Mouse (Mus musculus): ENCODE data around the gene H2-M5.
"Not testable (repeated sequence)": the region's sequence is repeated elsewhere in the genome, so short reads cannot be mapped to it uniquely, and the experiment has no call there.

Gene H2-M5

DNA sequence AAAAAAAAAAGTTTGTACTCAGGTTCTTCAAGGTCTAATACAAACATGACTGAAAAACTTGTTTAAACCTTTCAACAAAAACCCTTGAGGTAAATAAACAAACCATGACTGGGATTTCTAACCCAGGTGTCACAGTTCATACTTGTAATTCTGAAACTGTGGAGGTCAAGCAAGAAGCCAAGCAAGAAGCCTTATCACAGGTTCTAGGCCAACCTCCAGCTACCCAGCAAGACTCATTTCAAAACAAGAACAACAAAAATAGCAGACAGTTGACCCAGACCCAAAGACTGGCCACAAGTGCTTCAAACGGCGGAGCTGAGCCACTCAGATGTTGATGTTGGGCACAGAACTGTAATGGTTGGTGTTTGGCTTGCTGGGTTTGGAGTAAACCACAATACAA, 5.2 kb upstream of the H2-M5 start:
- DNase-seq (ENCODE audit: extremely low read depth, insufficient read length, low spot score): no peak

DNA sequence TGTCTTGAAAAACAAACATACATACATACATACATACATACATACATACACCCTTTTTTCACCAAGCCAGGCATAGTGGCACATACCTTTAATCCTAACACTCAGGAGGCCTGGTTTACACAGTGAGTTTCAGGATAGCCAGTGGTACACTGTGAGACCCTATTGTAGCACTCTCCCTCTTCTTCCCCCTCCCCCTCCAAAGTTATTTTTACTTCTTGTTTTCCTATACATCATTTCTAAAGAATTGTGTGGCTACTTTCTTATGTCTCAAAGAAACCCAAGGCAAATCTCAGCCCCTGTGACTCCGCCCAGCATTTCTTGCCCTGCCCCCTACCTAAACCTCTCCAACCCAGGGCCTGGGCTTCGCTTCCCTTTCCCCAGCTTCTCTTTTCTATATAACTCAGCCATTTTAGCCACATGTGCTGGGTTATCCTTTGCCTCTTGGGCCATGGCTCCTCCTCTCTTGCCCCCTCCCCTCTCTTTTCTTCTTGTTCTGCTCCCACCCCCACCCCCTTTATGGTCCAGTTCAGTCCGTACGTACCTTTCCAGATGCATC, 4.5 kb upstream of the H2-M5 start:
- no peak for DNase-seq (ENCODE audit: extremely low read depth, insufficient read length, low spot score)

DNA sequence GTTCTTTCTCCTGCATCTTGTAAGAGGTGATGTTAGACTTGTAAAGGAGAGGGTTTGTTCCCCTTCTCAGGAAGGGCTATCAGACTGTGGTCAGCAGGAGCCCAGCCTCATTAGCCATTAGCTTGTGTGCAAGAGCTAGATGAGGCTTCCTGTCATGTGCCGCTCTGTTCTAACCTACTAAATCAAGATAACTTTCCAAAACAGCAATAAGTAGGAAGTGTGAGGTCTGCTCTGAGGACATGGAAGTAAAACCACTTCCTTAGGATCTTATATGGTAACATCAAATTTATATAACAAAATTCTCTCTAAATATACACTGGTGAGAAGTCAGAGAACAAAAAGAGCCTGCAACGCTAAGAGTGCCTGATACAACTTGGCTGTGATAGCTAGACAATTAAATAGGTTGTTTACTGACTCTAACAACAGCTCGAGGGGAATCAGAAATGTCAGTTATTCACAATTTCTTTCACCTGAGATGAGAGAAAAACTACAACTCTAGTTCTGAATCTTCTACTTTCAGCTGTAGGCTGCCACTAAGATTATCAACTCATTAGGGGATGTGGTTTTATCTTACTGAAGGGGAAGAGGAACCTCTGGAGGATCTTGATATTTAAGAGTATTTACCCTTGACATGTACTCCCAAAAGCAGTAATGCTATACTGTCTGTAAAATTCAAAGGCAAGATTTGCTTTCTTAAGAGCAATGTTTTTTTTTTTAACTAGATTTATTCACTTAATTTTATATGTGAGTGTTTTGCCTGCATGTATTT, 3.2 kb upstream of the H2-M5 start:
- no peak for DNase-seq (ENCODE audit: extremely low read depth, insufficient read length, low spot score)

DNA sequence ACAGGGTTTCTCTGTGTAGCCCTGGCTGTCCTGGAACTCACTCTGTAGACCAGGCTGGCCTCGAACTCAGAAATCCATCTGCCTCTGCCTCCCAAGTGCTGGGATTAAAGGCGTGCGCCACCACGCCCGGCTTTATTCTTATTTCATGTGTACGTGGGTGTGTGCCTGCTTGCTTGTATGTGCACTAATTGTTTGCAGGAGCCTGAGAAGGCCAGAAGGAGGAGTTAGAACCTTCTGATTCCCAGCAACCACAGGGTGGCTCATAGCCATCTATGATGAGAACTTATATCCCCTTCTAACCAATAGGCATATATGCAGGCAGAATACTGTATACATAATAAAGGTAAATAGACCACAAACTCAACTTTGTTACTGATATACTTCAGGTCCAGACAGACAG, 1.3 kb upstream of the H2-M5 start:
- DNase-seq (ENCODE audit: extremely low read depth, insufficient read length, low spot score): not testable (repeated sequence)

DNA sequence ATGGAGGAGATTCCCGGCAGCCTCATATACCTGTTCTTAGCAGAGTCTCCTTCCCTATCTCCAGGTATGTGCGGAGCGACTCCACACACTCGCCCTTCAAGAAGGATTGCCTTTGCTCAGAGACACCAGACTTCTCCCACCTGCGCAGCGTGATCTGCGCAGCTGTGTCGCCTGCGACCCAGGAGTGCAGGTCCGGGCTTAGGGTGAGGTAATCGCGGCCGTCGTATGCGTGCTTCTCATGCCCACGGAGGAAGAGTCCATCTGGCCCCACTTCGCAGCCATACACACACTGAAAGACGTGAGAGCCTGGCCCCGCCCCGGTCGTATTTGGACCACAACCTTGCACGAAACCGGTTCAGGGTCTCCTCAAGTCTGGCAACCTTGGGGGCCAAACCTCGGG, 862 bp downstream of the H2-M5 start:
- DNase-seq (ENCODE audit: extremely low read depth, insufficient read length, low spot score): no peak

DNA sequence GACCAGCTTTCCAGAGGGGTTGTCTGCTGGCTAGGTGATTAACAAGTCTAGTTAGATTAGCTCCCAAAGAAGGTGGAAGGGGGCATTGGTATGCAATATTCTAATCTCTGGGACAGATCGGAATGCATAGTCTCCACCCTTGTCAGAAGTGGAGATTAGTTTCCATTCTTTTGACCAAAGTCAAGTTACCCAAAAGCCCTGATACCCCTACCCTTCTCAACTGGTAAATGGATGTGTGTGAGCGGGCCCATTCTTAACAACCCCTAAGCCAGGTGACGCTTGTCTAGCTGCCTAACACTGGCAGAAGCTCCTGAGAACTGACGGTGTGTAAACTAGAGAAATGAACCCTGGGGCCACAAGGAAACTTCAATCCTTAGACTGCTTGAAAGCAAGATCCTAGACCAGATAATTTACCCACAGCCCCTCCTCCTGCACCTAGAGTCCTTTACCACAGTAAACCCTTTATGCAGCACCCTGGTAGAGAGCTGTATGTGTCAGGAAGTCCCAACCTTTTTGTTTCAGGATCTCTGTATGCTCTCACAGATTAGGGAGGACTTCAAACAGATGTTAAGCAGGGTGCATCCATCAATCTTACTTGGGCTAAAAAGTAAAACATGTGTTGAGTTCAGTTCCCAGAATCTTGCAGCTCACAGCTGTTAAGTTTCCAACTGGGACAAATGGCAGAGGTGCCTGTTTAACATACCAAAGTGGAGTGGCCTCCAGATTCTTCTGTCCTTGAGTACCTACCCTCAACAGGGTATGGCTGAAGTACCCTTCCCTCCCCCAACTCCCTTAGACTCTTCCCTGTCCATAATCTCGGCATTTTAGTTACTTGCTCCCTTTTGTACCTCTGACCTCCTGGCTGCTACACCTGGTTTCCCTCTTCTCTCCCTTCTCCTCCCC, 6.8 kb downstream of the H2-M5 start:
- DNase-seq (ENCODE audit: extremely low read depth, insufficient read length, low spot score): no peak

DNA sequence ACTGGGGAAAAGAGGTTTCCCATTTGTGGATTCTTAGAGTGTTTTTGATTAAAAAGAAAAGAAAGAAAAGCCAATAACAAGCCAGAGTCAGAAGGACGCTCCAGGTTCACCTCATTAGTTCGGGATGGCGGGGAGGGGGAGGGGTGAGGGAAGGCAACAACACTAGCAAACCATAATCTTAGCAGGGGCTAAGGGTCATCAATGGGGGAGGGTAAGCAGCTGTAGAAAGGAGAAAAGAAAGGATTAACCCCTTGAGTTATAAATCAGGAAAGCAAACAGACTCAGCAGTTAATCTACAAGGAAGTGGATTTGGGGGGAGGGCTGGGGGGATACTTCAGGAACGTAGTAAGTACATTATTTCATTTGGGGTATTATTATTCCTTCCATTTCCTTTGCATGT, 7.5 kb downstream of the H2-M5 start:
- DNase-seq (ENCODE audit: extremely low read depth, insufficient read length, low spot score): no peak

DNA sequence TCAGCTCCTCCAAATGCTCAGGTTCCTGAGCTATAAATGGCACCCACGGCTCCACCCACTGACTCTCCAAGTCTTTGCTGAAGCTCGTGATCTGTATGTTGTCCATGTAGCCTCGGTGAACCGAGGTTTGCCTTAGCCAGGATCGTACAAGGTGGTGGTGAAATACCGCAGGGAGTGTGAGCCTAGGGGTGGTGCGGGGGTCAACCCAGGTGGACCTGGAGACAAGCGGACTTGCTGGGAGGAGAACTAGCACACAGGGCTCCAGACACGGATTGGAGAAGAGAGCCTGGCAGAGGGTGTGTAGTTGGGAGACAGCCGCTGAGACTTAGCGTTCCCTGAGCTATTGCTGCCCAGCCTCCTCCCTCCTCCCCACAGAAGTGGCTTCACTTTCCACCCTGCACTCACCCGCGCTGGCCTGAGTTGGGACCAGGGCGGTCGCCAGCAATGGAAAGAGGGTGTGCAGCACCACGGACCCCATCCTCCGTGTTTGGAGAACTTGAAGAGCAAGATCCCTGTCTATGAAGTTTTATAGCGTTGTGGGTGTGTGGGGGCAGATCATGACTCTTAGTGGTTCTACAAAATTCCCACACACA, 8.0 kb downstream of the H2-M5 start, which contains the start of gene 2410137M14Rik:
TSS of gene 2410137M14Rik (minus strand) at position 17 of the 593 bp plus-strand sequence.
- no peak for DNase-seq (ENCODE audit: extremely low read depth, insufficient read length, low spot score)

DNA sequence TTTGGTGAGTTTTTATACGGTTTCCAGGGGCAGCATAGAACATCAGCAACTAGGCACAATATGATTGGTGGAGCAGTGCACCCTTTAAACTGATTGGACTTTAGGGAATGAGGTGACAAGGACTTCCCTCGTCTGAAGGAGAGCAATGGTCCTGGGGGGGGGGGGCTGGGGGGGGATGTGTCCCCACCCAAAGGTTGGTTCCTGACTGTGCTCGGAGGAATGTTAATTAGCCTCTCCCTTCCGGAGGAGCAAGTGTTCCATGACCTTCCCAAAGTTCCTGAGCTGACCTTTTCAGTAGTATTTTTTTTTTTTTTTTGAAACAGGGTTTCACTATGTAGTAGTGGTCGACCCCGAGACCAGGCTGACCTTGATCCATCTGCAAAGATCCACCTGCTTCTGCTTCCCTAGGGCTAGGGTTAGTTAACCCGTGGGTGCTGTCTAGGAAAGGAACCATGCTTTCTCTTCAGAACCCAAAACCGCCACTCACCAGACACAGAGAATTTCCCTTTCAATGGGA, 16.0 kb downstream of the H2-M5 start:
- peak; percentile 66 for DNase-seq (ENCODE audit: extremely low read depth, insufficient read length, low spot score)

DNA sequence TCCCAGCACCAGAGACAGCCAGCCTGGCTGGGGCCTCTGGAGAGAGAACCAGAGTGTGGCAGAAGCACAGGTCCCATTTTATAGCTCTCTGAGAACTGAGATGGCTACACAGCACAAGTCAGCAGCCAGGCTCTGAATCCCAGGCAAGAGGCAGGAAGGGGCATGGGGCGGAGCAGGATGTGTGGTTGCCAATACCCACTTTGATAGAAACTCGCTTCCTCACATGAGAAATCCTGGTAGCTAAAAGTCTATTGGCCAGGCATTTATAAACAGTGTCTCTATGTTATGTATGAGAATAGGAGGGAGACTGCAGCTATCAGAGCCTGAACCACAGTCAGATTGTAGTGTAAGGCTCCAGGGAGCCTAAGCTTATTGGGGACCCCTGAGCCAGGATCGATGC, 16.5 kb downstream of the H2-M5 start:
- no peak for DNase-seq (ENCODE audit: extremely low read depth, insufficient read length, low spot score)

DNA sequence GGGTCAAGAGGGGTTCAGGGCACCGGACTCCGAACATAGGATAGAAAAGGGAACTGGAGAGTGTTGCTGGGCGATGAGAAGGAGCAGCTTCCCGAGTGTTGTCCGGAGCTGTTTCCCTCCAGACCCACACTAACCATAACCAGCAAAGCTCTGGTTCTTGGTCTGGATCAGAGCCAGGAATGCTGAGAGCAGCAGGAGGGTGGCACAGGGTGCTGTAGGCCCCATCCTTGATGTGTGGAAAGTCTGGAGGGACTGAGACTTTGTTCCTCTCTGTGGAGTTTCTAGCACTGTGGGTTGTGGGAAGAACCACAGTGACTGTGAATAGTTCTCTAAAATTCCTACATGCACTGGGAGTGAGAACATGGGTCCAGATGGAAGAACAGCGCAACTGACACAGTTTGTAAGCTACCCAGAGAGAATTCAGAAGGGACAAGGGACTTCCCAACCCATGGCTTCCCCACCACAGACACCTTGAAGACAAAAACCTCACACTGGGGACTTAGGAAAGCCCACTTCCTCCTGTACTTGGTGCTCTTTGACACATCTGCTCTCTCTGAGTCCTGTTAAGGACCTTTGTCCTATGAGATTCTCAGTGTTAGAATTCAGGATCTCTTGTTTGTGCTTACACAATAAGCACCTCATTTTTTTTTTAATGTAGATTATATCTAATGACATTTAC, 18.0 kb downstream of the H2-M5 start:
- no peak for DNase-seq (ENCODE audit: extremely low read depth, insufficient read length, low spot score)

DNA sequence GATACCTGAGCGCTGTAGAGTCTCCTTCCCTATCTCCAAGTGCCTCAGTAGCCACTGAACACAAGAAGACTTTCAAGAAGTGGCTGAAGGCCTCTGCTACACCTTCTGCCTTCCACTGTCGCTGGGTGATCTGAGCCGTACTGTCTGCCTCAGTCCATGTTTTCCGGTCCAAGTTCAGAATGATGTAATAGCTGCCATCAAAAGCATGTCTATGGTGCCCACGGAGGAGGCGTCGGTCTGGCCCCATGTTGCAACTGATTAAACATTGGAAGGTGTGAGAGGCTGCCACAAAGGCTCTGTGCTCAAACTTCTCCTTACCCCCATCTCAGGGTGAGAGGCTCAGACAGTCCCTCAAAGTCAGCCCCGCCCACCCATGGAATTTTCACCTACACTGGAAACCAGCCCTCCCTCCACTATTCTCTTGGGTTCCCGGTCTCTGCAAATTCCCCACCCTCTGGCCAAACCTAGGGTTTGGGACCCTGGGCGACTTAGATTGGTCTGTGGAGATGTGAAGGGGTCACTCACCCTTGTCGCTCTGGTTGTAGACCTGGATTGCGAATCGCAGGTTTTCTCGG, 18.9 kb downstream of the H2-M5 start:
- DNase-seq (ENCODE audit: extremely low read depth, insufficient read length, low spot score): no peak

DNA sequence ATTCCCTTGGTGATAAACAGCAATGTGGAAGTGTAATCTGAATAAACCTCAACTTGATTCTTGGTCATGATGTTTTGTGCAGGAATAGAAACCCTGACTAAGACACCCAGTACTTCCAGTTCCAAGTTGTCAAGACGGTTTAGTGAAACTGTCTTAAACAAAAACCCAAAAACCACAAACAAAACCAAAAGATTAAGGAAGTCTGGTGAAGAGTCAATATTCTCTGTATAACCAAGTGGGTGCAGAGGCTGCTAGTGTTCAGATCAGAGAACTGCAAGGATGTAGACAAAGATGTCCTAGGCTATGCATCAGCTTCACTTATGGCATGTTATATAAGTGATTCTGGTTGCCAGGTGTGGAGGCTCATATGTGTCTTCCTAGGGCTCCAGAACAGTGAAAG, 22.5 kb downstream of the H2-M5 start:
- no peak for DNase-seq (ENCODE audit: extremely low read depth, insufficient read length, low spot score)

DNA sequence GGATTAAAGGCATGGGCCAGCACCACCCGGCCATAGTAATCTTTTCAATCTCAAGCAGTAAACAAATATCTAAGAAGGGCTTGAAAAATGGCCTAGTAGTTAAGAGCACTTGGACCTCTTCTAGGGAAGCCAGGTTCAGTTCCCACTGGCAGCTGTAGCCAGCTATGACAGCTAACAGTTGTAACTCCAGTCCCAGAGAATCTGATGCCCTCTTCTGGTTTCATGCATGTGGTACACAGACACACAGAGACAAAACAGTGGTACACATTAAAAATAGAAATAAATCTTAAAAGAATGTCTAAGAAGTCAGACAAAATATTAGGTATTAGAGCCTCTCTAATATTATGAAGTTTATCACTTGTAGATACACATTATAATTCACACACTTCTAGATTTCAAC, 28.2 kb downstream of the H2-M5 start:
- DNase-seq (ENCODE audit: extremely low read depth, insufficient read length, low spot score): no peak

DNA sequence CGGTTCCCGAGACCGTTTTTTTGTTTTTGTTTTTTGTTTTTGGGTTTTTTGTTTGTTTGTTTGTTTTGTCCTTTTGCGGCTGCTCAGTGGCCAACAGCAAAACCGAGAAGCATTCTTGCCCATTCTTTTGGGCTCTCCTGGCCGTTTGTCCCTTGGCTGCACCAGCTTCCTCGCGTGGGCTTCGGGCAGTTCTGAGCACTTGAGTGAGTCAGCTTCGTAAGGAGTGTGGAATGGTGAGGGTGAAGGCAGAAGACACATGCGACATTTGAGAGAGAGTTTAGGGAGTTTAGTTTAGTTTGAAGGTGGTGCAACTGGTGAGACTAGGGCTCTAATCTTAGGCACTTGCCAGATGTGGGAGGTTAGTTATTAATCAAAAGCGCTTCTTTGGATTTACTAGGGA, 30.5 kb downstream of the H2-M5 start:
- peak; percentile 33 for DNase-seq (ENCODE audit: extremely low read depth, insufficient read length, low spot score)

DNA sequence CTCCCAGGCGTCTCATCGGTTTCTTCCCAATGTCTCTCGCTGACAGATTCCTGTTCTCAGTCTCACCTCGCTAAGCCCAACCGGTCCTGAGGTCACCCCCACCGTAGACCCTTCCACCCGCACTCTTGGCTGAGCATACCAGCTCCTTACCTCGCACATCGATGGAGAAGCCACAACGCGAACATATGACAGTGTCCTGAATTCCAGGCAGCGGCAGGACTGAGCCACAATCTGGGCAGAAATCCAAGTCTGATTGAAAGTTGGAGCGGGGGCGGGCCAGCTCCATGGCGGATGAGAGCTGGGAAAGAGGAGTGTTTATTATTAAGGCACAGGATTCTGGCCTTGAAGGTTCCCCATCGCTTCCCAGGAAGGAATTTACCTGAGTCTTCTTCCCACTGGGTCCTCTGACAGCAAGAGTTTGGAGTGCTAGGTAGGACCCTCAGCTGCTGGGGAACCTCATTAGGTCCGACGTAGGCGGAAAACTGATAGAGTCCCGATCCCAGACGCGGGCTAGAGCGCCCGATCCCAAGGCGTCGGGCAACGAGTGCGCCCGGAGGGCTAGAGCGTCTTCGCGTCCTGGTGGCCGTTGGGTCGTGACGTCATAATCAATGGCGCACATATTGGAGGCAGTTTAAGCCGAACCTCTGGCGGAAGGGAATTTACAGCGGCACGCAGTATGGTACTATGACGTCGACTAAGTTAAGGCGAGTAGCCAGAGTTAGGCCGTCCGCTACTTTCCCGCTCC, 31.2 kb downstream of the H2-M5 start, which contains the start of the genes Znrd1 and Znrd1as:
TSS of gene Znrd1 (minus strand) at position 561 of the 745 bp plus-strand sequence.
TSS of gene Znrd1as (plus strand) at position 594 of the 745 bp plus-strand sequence.
- DNase-seq (ENCODE audit: extremely low read depth, insufficient read length, low spot score): peak; percentile 95

DNA sequence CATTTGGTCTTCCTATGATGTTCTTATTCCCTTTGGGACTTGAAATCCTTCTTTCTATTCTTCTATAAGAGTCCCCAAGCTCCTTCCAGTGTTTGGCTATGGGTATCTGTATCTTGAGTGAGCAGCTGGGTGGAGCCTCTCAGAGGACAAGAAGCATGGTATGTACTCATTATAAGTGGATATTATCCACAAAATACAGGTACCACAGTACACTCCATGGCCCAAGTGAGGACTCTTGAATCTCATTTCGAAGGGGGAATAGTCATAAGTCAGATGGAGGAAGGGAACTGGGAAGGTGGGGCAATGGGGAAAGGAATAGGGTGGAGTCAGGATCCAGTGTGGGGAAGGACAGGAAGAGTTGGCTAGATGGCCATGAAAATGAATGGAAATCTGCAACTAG, 36.3 kb downstream of the H2-M5 start:
- DNase-seq (ENCODE audit: extremely low read depth, insufficient read length, low spot score): no peak

DNA sequence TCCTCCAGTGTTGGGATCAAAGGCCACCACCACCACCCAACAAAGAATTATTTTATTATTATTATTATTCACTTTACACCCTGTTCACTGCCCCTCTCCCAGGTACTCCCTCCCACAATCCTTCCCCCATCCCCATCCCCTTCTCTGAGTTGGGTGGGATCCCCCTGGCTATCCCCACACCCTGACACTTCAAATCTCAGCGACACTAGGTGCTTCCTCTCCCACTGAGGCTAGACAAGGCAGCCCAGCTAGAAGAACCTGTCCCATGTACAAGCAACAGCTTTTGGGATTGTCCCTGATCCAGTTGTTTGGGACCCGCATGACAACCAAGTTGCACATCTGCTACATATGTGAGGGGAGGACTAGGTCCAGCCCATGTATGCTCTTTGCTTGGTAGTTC, 36.7 kb downstream of the H2-M5 start:
- no peak for DNase-seq (ENCODE audit: extremely low read depth, insufficient read length, low spot score)

All from 3134 (cell line).